Mouse (Mus musculus) forebrain, embryonic 11.5 days (tissue): ENCODE measurements at regions not wholly inside any gene's neighbourhood (a gene's known extent, or its start where the extent isn't known, plus 50 kb on each side); places are given as distances from the start of the nearest gene placed in this dataset.

Experiments
- ATAC-seq: fragments of 200-750 bp; cut with Nextera tagmentation; replicated peaks from 2 replicates; pipeline ENCODE4 v1.8.0; 2017; ENCODE audit warnings: moderate TSS enrichment; ENCODE audit not compliant: low FRiP score
- DNase-seq: peaks from one replicate; pipeline ENCODE4 v3.0.0-alpha.2; 2017; ENCODE audit warnings: low spot score
- H3K27ac ChIP-seq: fragments of 300-500 bp; sonication (generic); 2 replicates; pipeline ENCODE4 v1.5.1; 2014; ENCODE audit warnings: low read depth, low read length
- H3K27me3 ChIP-seq: fragments of 300-500 bp; sonication (generic); 2 replicates; pipeline ENCODE4 v1.6.1; 2014; ENCODE audit warnings: mild to moderate bottlenecking, low read length, mixed read lengths; ENCODE audit not compliant: control insufficient read depth, insufficient read depth
- H3K36me3 ChIP-seq: fragments of 300-500 bp; sonication (generic); 2 replicates; pipeline ENCODE4 v1.6.1; 2014; ENCODE audit warnings: mild to moderate bottlenecking, low read length, moderate library complexity, mixed read lengths; ENCODE audit not compliant: control insufficient read depth, insufficient read depth
- H3K4me1 ChIP-seq: fragments of 300-500 bp; sonication (generic); replicated peaks from 2 replicates; pipeline ENCODE4 v1.6.1; 2014; ENCODE audit warnings: low read length, mixed read lengths; ENCODE audit not compliant: control insufficient read depth, insufficient read depth
- H3K4me2 ChIP-seq: fragments of 300-500 bp; sonication (generic); 2 replicates; pipeline ENCODE4 v1.6.1; 2014; ENCODE audit warnings: low read depth, mild to moderate bottlenecking, low read length, moderate library complexity, mixed read lengths; ENCODE audit not compliant: severe bottlenecking
- H3K4me3 ChIP-seq: fragments of 300-500 bp; sonication (generic); 2 replicates; pipeline ENCODE4 v1.5.1; 2014; ENCODE audit warnings: low read depth, low read length
- H3K9ac ChIP-seq: fragments of 300-500 bp; sonication (generic); 2 replicates; pipeline ENCODE4 v1.6.1; 2014; ENCODE audit warnings: low read length
- H3K9me3 ChIP-seq: fragments of 300-500 bp; sonication (generic); 2 replicates; pipeline ENCODE4 v1.6.1; 2016; ENCODE audit warnings: low read length, mixed read lengths; ENCODE audit not compliant: control insufficient read depth
- WGBS: fragments of 180-500 bp; shearing (Covaris S2); extraction: QIAGEN DNeasy Blood & Tissue Kit; methylation state at CpG from one replicate; pipeline ENCODE4 v1.1.7; 2014; 5-methylcytosine and 5-hydroxymethylcytosine counted together

DNA sequence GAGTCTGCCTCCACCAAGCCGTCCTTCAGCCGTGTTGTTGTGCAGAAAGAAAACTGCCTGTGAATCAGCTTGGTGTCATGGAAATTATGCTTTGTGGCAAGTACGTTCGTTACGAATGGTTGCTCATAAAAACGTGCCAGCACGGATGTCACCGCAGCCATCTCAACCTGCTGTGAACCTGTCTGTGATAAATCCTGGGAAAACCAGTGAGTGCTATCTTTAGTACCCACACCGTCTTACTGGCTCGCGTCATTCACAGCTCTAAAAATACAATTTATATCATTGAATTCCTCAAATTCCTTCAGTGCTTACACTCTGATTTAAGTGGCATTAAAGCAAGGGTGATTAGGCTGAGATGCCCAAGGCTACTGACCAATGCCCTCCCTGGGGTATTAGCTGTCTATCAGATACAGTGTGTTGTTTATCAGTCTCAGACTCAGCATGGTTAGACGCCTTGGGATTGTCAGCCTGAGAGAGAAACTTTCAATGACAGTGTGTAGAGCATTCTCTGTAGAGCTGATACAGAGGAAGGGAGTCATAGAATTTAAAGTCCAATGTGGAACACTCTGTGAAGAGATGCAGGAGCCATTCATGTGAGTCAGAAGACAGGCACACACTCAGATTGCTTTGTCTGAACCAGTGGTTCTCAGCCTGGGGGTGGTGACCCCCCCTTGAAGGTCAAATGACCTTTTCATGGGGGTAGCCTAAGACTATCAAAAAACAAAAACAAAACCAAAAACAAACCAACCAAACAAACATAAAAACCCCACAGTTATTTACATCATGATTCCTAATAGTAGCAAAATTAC, 96.2 kb upstream of the Myocd start:
- 73% methylated on average over 12 of the region's 12 CpGs for WGBS
- no peaks in the 10 kb centered on the region for H3K9me3 ChIP-seq
- no peaks in the 10 kb centered on the region for H3K36me3 ChIP-seq
- H3K27ac ChIP-seq: no peak overlapping the region
- H3K9ac ChIP-seq: no peak overlapping the region
- H3K4me2 ChIP-seq: no peak overlapping the region
- no peak overlapping the region for H3K4me3 ChIP-seq
- H3K27me3 ChIP-seq: no peaks in the 10 kb centered on the region
- no peaks in the 10 kb centered on the region for H3K4me1 ChIP-seq
- ATAC-seq: no peak
- DNase-seq: no peak

DNA sequence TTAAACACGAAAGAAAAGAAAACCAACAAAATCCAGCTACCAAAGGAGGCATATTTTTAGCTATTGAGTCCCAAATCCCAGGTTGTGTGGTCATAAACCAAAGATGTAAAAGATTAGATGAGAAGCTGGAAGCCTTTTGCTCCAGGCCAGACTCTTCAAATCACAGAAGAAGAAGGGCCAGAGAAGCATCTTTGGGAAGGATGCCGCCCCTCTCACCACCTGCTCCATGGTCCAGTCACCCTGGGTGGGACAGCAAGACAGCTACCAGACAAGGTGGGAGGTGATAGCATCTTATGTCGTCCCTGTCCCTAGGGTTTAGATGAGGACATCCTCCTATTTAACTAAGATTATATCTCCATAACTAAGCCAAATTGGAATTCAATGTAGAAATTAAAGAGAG, 95.1 kb upstream of the Myocd start:
- no peak overlapping the region for H3K4me2 ChIP-seq
- no peak overlapping the region for H3K27ac ChIP-seq
- H3K36me3 ChIP-seq: no peaks in the 10 kb centered on the region
- DNase-seq (no peak), ATAC-seq (no peak)
- no peaks in the 10 kb centered on the region for H3K27me3 ChIP-seq
- H3K9ac ChIP-seq: no peak overlapping the region
- 75% methylated on average over 3 of the region's 3 CpGs for WGBS
- H3K4me3 ChIP-seq: no peak overlapping the region
- H3K4me1 ChIP-seq: no peaks in the 10 kb centered on the region
- no peaks in the 10 kb centered on the region for H3K9me3 ChIP-seq

DNA sequence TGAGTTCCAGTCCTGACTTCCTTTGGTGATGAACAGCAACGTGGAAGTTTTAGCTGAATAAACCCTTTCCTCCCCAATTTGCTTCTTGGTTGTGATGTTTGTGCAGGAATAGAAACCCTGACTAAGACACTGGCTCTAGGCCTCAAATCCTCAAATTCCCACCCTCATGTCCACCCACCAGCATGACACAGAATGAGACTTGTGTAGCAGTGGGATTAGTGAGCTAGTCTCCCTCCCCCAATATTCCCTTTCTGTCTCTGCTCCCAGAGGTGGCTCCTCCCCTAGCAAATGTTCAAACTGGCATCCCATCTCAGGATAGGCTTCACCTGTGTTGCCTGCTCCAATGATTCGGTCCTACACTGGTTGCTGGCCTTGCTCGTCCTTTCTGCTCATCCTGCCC, 94.1 kb upstream of the Myocd start:
- H3K4me1 ChIP-seq: no peaks in the 10 kb centered on the region
- H3K27me3 ChIP-seq: no peaks in the 10 kb centered on the region
- H3K4me2 ChIP-seq: no peak overlapping the region
- no peak for ATAC-seq
- no peak overlapping the region for H3K9ac ChIP-seq
- H3K27ac ChIP-seq: no peak overlapping the region
- H3K4me3 ChIP-seq: no peak overlapping the region
- no peaks in the 10 kb centered on the region for H3K9me3 ChIP-seq
- no peak for DNase-seq
- WGBS: 86% methylated on average over 3 of the region's 3 CpGs
- no peaks in the 10 kb centered on the region for H3K36me3 ChIP-seq

DNA sequence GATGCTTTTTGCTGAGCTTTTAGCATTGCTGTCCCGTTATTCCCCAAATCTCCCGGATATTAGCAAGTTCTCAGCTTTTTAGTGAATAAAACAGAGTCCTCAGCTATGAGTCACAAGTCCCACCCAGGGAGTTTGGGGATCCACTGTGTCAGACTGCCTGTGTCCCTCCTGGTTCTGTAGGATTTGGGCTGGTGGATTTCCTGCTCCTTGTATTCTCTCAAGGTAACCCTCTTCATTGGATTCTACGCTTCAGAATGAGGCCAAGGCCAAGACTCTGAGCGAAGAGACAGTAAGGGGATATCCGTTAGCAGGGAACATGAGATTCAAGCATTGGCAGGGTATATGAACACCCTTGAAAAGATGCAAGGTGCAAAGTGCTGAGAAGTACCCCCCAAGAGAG, 90.9 kb upstream of the Myocd start:
- no peaks in the 10 kb centered on the region for H3K9me3 ChIP-seq
- WGBS: 87% methylated on average over 5 of the region's 5 CpGs
- no peaks in the 10 kb centered on the region for H3K4me1 ChIP-seq
- DNase-seq: no peak
- H3K36me3 ChIP-seq: no peaks in the 10 kb centered on the region
- H3K4me3 ChIP-seq: no peak overlapping the region
- H3K27ac ChIP-seq: no peak overlapping the region
- H3K27me3 ChIP-seq: no peaks in the 10 kb centered on the region
- ATAC-seq: no peak
- H3K9ac ChIP-seq: no peak overlapping the region
- no peak overlapping the region for H3K4me2 ChIP-seq

DNA sequence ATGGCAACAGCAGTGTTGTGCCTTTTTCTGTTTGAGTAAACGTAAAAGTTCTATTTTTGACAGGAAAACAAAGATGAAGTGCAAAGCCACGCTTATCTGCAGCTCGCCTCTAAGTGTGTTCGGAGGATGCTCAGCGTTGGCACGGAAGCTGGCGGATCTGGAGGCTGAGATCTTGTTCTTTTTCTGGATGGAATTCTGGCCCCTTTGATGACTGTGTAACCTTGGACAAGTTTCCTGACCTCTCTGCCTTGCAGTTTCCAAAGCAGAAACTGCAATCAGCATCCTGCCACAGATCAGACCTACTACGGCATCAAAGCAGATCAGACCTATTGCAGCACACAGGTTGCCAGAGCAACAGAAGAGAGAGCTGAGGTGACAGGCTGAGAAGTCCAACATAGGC, 89.1 kb upstream of the Myocd start:
- H3K4me3 ChIP-seq: no peak overlapping the region
- H3K36me3 ChIP-seq: no peaks in the 10 kb centered on the region
- no peaks in the 10 kb centered on the region for H3K27me3 ChIP-seq
- no peak overlapping the region for H3K4me2 ChIP-seq
- H3K9me3 ChIP-seq: no peaks in the 10 kb centered on the region
- H3K9ac ChIP-seq: no peak overlapping the region
- DNase-seq (no peak), ATAC-seq (no peak)
- H3K4me1 ChIP-seq: no peaks in the 10 kb centered on the region
- WGBS: 86% methylated on average over 8 of the region's 8 CpGs
- H3K27ac ChIP-seq: no peak overlapping the region

DNA sequence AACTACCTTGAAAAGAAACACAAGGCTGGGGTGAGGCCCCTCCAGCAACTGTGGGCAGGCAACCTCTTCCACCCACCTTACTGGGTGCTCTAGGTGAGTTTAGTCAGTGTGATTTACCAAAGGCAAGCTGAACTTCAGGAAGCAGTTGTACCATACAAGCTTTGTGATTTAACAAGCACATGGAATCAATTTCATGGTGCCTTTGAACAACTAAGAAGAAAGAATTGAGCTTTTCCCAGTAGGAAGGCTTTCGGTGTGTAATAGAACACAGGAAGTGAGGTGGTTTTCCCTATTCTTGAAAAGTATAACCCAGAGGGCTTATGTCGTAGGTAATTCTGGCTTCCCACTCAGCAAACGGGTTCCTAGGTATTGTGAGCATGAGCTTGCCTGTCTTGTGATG, 82.7 kb upstream of the Myocd start:
- no peak for DNase-seq
- Histone ChIP-seq H3K4me2 (no peak overlapping the region), H3K9me3 (no peaks in the 10 kb centered on the region), H3K36me3 (no peaks in the 10 kb centered on the region), H3K27me3 (no peaks in the 10 kb centered on the region), H3K9ac (no peak overlapping the region), H3K4me1 (no peaks in the 10 kb centered on the region), H3K4me3 (no peak overlapping the region), H3K27ac (no peak overlapping the region)
- ATAC-seq: no peak
- 73% methylated on average over 3 of the region's 3 CpGs for WGBS

DNA sequence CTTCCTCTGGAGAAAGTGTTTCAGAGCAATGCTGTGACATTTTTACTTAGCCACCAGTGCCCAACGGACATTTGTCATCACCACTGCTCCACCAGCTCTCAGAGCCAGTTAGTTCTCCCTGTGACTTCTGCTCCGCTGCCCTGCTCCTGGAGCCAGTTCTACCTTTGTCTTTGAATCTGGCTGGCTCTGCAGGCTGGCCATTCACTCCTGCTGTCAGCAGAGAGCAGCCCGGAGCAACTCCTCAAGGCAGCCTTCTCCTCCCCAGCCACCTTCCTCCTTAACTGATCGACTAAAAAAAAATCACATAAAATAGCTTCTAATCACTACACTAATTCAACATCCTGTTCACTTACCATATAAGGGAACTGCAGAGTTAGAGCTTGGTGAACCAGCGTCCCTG, 79.2 kb upstream of the Myocd start:
- ATAC-seq (no peak), DNase-seq (no peak)
- Histone ChIP-seq H3K4me1 (no peaks in the 10 kb centered on the region), H3K27me3 (no peaks in the 10 kb centered on the region), H3K9me3 (no peaks in the 10 kb centered on the region), H3K4me3 (no peak overlapping the region), H3K9ac (no peak overlapping the region), H3K4me2 (no peak overlapping the region), H3K36me3 (no peaks in the 10 kb centered on the region), H3K27ac (no peak overlapping the region)
- 63% methylated on average over 5 of the region's 5 CpGs for WGBS

DNA sequence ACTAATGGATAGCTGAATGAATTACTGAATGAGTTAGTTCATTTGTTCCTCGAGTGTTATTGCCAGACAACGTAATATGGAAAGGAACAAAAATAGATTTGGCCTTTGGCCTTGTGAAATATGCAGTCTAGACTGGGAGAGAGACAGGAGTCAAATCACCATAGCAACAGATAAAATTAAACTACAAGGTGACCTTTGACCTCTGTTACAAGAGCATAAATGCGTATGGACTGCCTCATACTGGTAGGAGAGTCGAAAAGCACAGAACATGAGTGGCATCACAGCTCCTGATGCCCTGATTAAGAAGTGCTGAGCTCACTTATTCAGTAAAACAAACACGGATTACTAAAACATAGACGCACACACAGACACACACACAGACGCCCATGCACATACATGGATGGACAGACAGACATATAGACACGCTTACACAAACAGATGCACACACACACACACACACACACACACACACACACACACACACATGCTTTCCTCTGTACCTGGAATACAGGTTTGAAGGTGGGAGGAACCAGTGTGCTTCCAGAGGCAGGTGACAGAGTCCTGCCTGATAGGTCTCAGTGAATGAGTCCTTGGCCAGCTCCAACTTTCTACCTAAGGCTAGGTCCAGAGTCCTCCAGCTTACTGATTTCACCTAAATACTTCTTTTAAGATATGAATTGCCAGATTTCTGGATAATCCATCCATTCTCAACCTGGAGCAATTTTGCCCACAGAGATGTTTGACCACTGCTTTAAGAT, 72.1 kb upstream of the Myocd start:
- no peaks in the 10 kb centered on the region for H3K9me3 ChIP-seq
- no peaks in the 10 kb centered on the region for H3K4me1 ChIP-seq
- H3K4me2 ChIP-seq: no peak overlapping the region
- ATAC-seq (no peak), DNase-seq (no peak)
- H3K9ac ChIP-seq: no peak overlapping the region
- 89% methylated on average over 8 of the region's 8 CpGs for WGBS
- H3K27ac ChIP-seq: no peak overlapping the region
- H3K27me3 ChIP-seq: no peaks in the 10 kb centered on the region
- no peaks in the 10 kb centered on the region for H3K36me3 ChIP-seq
- H3K4me3 ChIP-seq: no peak overlapping the region

DNA sequence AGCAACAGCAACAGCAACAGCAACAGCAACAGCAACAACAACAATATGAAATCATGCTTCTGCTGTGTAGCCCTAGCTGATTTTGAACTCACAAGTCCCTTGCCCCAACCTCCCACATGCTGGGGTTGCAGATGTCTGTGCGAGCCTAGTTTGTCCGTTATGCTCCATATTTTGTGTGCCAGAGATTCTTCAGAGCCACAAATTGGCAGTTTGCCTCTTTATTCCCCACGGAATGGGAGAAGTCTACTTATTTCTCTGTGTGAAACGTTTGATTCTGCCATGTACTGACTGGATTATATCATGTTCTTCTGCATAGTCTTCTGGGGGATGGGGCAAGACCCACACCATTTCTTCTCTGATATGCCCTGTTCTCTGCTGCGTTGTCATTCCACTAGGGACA, 64.5 kb upstream of the Myocd start:
- Histone ChIP-seq H3K4me2 (no peak overlapping the region), H3K4me1 (no peaks in the 10 kb centered on the region), H3K9me3 (no peaks in the 10 kb centered on the region), H3K36me3 (no peaks in the 10 kb centered on the region), H3K27me3 (no peaks in the 10 kb centered on the region), H3K9ac (no peak overlapping the region), H3K27ac (no peak overlapping the region), H3K4me3 (no peak overlapping the region)
- no peak for ATAC-seq
- WGBS: 87% methylated on average over 5 of the region's 5 CpGs
- no peak for DNase-seq
